Mouse (Mus musculus) liver (tissue): ENCODE measurements at regions not wholly inside any gene's neighbourhood (a gene's known extent, or its start where the extent isn't known, plus 50 kb on each side); places are given as distances from the start of the nearest gene placed in this dataset.
A peak's percentile ranks its signal among the peaks of the same experiment; 100 is the strongest.
"Not testable (repeated sequence)": the region's sequence is repeated elsewhere in the genome, so short reads cannot be mapped to it uniquely, and the experiment has no call there.

ENCODE experiments used
- DNase-seq: peaks from one replicate; pipeline ENCODE4 v3.0.0-alpha.2; 2020; ENCODE audit warnings: mixed read lengths

GRCm38 (mm10) chr13:32444531-32444930 is 106.0 kb upstream of the Gmds start:
- no peak for DNase-seq

GRCm38 (mm10) chr13:32442025-32442424 is 103.5 kb upstream of the Gmds start:
- no peak for DNase-seq

- no peak for DNase-seq
Measured at GRCm38 (mm10) chr13:32435136-32435535, 96.6 kb upstream of the Gmds start.

DNA sequence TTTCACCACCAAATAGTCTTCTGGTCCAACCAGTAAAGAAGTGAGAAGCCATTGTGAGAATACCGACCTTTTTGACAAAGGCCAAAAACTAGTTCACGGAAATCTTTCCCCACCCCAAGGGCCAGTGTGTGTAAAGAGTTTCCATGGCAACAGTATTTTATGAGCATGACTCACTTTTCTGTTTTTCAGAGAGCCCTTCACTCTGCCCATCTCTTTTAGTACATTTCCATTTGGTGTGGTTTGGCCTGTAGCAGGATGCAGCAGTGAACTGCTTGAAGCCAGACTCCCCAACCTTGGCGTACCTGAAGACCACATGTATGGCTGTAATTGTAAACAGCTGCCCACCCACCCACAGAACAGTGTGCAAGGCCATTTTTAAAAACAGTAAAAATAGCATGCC is 89.9 kb upstream of the Gmds start:
- no peak for DNase-seq

DNA sequence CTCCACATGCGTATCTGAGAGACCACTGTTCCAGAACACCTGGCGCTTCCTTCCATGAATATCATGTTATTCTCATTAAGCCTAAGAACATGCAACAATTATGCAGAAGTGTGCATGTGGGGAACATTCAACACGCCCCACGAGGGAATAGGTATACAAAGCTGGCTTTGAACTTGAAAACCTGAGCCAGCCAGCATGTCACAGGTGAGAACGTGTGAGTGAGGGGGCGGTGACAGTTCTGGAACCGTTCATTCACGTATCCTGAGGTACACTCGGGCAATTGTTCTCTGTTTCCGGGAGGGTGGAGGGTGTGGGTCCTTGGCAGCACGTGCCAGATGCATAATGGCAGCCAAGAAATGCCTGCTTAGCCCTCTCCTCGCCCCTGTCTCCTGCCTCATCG is 88.4 kb upstream of the Gmds start:
- DNase-seq = no peak

- DNase-seq = no peak
Measured at GRCm38 (mm10) chr13:32426199-32426598, 87.7 kb upstream of the Gmds start.

DNA sequence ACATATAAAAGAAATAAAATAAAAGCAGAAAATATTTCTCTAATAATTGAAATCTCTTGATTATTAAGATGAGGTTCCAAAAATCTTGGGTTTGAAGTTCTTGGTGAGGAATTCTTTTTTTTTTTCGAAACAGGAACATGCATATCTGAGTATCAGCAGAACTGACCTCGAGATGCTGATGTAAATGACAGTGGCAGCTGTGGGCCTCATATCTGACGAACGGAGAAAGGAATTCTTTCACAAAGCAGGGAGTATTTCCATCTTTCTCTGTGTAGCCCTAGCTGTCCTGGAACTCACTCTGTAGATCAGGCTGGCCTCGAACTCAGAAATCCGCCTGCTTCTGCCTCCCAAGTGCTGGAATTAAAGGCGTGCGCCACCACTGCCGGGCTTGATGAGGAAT is 86.0 kb upstream of the Gmds start:
- not testable (repeated sequence) for DNase-seq

DNA sequence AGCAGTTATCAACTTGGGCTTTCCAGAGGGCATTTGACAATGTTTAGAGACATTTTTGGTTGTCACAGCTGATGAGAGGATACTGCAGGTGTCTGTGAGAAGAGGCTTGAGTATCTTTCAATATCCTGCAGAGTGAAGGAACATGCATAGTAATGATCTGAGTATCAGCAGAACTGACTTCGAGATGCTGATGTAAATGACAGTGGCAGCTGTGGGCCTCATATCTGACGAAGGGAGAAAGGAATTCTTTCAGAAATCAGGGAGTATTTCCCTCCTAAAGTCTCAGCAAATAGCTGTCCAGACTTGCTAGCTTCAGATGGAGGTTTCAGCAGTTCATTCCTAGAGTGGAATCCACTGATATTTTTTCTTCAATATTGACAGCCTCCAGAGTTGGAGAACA is 83.9 kb upstream of the Gmds start:
- no peak for DNase-seq

DNA sequence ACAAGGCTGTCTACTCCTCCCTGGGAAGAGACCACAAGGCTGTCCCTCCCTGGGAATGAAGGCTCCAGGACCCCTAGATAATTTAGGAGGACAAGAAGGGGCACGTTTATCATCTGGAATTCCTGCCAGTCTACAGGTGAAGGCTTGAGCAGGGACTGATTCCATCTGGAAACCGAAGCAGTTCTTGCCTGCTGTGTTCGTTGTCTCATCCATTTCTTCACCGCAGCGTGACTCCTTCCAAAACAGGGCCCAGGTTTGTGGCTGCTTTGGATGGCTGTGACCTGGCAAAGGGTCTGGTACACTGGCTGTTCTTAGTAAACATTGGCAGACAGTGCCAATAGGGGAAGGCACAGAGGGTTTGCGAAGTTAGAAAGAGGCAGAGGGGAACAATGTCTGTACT is 80.8 kb upstream of the Gmds start:
- DNase-seq = no peak

DNA sequence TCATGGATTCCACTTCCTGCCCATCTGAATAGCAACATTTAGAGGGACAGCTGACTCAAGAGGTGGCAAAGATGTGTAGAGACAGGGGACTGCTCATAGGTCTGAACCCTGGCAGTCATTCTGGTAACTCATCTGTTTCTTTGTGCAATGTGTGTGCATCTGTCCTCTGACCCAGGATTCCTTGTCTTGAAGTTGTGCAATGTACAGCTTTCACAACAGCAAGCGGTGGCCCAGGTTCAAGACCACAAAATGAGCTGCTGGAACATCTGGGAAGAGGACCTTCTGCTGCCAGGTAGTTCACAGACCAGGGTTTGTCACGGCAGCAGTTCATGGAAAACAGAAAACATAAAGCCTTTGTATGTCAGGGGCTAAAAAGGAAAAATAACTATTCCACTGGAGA is 80.1 kb upstream of the Gmds start:
- no peak for DNase-seq

DNA sequence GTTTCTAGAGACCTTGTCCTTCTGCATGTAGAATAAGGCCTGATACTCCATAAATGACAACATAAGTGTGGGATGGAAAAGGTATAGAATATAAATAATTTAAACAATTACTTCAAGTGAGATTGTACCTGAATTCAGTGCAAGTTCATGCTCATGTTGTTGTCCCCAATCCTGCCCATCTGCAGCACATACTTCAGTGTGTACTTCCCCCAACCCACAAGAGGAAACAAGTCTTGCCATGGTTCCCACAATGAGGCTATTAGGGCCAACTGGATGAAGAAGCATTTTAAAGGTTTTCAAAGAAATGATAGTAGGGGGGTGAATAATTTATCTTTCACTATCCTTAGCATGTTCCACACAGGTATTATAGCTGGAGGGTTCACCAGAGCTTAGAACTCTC is 79.4 kb upstream of the Gmds start:
- DNase-seq = no peak

- peak; percentile 62 for DNase-seq
Measured at GRCm38 (mm10) chr13:32411287-32411935, 72.9 kb upstream of the Gmds start.

GRCm38 (mm10) chr13:32410065-32410464 is 71.5 kb upstream of the Gmds start:
- DNase-seq = no peak

GRCm38 (mm10) chr13:32398616-32399015 is 60.1 kb upstream of the Gmds start:
- DNase-seq = no peak
